Mouse (Mus musculus): Measurements from ENCODE around the gene Prx. TPM values are rescaled to one million over a fixed set of nuclear protein-coding genes. Genes with fewer than 3 reads are reported as not detected.
A peak's percentile ranks its signal among the peaks of the same experiment; 100 is the strongest.

The Prx gene
- total RNA-seq, 2 experiments from 2014 or later, result 0.43 TPM; not detected in 1

DNA sequence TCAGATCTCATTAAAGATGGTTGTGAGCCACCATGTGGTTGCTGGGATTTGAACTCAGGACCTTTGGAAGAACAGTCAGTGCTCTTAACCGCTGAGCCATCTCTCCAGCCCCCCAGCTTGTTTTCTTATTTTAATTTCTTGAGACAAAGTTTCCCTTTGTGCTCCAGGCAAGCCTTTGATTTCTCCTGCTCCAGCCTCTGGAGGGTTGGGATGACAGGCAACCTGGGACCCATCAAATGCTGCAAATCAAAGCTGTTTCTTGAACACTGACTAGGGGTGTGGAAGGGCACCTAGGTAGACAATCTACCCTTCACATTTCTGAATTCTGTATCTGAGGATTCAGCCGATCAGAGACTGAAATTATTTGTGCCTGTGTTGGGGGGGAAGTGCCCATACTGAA is 11.7 kb downstream of the Prx start:
- ATAC-seq (replicated peaks; ENCODE audit: low FRiP score, poor library complexity, severe bottlenecking), result no peak

DNA sequence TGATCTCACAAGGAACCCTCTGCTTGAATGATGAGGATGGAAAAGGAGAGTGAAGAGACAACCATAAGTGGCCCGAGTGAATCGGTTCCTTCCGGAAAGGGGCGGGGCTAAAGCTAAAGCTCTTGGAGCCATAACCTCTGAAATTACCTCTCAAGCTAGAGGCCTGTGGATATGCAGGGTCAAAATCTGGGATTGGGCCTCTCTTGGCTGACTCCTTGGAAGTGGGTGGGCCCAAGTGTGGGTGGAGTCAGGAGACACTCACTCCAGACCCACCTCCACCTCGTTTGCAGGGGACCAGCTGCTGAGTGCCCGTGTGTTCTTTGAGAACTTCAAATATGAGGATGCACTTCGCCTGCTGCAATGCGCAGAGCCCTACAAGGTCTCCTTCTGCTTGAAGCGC is 15.8 kb downstream of the Prx start:
- ATAC-seq (replicated peaks; ENCODE audit: low FRiP score, poor library complexity, severe bottlenecking), result no peak

- no peak for ATAC-seq (replicated peaks; ENCODE audit: low FRiP score, poor library complexity, severe bottlenecking)
Observed at GRCm38 (mm10) chr7:27518314-27518713, 19.2 kb downstream of the Prx start.

DNA sequence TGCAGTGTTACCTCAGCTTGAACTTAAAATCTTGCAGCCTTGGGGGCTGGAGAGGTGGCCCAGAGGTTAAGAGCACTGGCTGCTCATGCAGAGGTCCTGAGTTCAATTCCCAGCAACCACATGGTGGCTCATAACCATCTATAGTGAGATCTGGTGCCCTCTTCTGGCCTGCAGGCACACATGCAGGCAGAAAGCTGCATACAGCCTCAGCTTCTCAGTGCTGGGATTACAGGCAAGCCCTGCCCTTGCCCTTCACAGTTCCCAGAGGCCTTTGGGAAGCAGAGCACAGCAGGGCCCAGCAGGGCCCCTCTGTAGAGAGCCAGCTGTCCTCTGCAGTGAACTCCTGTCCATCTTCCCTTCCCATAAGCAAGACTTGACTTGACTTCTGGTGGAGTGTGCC is 21.0 kb downstream of the Prx start:
- ATAC-seq (replicated peaks; ENCODE audit: low FRiP score, poor library complexity, severe bottlenecking), result no peak

- no peak for ATAC-seq (replicated peaks; ENCODE audit: low FRiP score, poor library complexity, severe bottlenecking)
Observed at GRCm38 (mm10) chr7:27520599-27520998, 21.5 kb downstream of the Prx start.

GRCm38 (mm10) chr7:27522967-27523366 is 23.8 kb downstream of the Prx start, which contains the start of gene Hipk4:
TSS of gene Hipk4 (plus strand) at chr7:27523267.
- ATAC-seq (replicated peaks; ENCODE audit: low FRiP score, poor library complexity, severe bottlenecking), result no peak

GRCm38 (mm10) chr7:27523805-27524204 is 24.7 kb downstream of the Prx start:
- no peak for ATAC-seq (replicated peaks; ENCODE audit: low FRiP score, poor library complexity, severe bottlenecking)

DNA sequence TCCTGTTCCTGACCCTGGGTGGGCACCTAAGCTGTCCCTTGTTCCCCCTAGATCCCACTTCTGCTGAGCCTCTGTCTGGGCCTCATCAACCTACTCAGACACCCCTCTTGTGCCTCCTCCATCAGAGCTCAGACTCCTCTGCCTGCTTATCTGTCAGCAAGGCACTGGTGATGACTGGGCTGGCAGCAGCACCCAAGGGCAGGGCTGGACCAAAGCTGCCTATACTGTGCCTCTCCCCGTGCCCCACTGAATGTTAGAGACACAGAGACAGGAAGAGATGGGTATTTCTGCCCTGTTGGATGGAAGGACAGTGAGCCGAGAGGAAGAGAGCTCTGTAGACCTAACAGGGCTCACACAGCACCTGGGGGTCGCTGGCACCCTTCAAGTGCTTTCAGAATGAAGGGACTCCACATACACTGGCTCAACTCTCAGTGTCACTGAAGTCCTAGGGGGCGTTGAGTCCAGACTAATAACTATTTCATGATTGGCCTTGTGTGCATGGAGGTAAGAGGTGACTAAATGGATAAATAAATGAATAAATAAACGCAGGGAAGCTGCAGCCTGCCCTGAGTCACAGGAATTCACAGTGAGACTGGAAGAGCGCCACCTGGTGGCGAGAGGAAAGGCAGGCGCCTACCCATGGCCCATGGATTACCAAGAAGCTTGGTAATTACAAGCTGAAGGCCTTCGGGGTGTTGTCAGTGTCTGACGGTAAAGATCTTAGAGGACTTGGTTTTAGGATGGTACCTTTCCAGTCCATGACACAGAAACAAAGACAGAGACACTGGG is 27.1 kb downstream of the Prx start:
- peak; percentile 88 for ATAC-seq (replicated peaks; ENCODE audit: low FRiP score, poor library complexity, severe bottlenecking)

DNA sequence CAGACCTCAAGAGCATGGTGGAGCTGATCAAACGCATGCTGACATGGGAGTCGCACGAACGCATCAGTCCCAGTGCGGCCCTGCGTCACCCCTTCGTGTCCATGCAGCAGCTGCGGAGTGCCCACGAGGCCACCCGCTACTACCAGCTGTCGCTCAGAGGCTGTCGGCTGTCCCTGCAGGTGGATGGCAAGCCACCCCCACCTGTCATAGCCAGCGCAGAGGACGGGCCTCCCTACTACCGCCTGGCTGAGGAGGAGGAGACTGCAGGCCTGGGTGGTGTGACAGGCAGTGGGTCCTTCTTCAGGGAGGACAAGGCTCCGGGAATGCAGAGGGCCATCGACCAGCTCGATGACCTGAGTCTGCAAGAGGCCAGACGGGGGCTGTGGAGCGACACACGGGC is 29.9 kb downstream of the Prx start:
- ATAC-seq (replicated peaks; ENCODE audit: low FRiP score, poor library complexity, severe bottlenecking), result no peak

- no peak for ATAC-seq (replicated peaks; ENCODE audit: low FRiP score, poor library complexity, severe bottlenecking)
Observed at GRCm38 (mm10) chr7:27530937-27531336, 31.8 kb downstream of the Prx start.

- ATAC-seq (replicated peaks; ENCODE audit: low FRiP score, poor library complexity, severe bottlenecking), result no peak
Observed at GRCm38 (mm10) chr7:27531707-27532106, 32.6 kb downstream of the Prx start.

DNA sequence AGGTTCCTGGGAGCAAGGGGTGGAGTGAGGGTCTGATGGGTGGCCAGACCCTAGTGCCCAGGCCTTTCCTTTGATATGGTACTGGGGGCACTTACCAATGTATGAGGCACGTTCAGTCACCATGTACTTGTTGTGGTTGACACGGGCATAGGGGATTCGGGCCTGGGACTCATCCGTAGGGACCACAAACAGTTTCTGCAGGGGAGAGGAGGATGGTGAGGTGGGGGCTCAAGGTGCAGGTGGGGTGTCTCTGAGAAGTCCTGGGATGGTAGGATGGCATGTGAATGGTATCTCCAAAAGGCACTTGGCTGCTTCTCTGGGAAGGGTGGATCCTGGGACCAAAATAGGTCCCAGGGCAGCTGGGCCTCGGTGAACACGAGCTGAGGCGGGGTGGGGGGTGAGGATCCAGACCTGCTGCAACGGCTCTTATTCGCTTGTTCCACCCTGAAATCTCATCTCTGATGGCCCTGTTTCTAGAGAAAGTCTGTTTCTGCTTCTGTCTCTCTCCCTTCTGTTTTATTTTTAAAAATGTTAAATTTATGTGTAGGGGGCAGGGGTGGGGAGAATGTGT is 33.4 kb downstream of the Prx start:
- no peak for ATAC-seq (replicated peaks; ENCODE audit: low FRiP score, poor library complexity, severe bottlenecking)

GRCm38 (mm10) chr7:27535386-27535785 is 36.3 kb downstream of the Prx start:
- peak; percentile 72 for ATAC-seq (replicated peaks; ENCODE audit: low FRiP score, poor library complexity, severe bottlenecking)

- no peak for ATAC-seq (replicated peaks; ENCODE audit: low FRiP score, poor library complexity, severe bottlenecking)
Observed at GRCm38 (mm10) chr7:27536618-27537017, 37.5 kb downstream of the Prx start.

DNA sequence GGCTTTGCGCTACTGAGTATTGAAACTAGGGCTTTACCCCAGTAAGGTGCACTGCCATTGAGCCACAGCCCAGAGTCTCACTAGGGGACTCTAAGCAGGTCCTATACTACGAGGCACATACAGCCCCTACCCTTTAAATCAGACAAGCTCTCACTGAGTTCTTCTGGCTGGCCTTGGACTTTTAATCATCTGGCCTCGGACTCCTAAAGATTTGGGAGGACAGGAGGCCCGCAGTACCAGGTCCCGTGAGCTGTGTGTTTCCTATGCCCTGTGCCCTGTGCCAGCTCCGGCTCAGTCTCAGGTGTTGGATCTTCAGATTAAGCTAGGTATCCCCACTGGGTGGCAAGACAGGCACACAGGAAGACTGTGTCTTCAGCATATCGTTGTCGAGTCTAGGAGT is 38.9 kb downstream of the Prx start:
- no peak for ATAC-seq (replicated peaks; ENCODE audit: low FRiP score, poor library complexity, severe bottlenecking)

- no peak for ATAC-seq (replicated peaks; ENCODE audit: low FRiP score, poor library complexity, severe bottlenecking)
Observed at GRCm38 (mm10) chr7:27538797-27539196, 39.7 kb downstream of the Prx start.

GRCm38 (mm10) chr7:27540521-27540920 is 41.4 kb downstream of the Prx start:
- peak; percentile 78 for ATAC-seq (replicated peaks; ENCODE audit: low FRiP score, poor library complexity, severe bottlenecking)

- 0 out of 2 replicates have a peak, but pooled peaks have one; percentile 0 for ATAC-seq (replicated peaks; ENCODE audit: low FRiP score, poor library complexity, severe bottlenecking)
Observed at GRCm38 (mm10) chr7:27540935-27541334, 41.8 kb downstream of the Prx start.

DNA sequence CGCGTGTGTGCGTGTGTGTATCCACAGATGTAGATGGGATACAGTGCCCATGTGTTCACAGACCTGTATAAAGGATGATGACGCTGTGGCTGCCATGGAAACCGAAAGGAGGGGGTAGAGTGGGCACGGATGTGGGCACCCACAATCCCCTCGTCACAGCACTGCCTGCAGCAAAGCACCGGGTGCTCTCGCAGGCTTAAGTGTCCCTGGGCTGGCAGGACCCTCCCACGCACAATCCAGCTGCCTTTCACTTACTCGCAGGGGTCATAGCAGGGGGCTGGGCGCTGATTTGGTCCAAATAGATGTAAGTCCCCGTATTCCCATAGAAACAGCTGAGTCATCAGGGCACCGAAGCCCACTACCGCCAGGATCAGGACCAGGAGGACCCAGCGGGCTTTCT is 42.3 kb downstream of the Prx start:
- ATAC-seq (replicated peaks; ENCODE audit: low FRiP score, poor library complexity, severe bottlenecking), result peak; percentile 12

DNA sequence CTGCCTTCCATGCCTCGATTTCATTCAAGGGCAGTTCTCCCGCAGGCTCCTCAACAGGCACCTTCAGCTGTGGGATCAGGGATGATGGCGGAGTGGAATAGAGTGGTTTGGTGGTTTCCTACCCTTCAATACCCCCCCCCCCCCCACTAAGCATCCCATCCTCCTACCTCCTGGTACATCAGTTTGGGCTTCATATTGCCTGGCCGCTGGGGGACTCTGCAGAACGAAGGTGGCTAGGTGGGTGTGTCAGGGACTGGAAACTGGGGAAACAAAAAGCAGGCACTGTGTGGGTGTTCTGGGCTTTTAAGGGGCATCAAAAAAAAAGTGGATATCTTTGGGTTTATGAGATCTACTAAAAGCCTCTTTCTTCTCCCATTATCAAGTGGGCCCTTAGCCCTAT is 42.8 kb downstream of the Prx start:
- ATAC-seq (replicated peaks; ENCODE audit: low FRiP score, poor library complexity, severe bottlenecking), result no peak

DNA sequence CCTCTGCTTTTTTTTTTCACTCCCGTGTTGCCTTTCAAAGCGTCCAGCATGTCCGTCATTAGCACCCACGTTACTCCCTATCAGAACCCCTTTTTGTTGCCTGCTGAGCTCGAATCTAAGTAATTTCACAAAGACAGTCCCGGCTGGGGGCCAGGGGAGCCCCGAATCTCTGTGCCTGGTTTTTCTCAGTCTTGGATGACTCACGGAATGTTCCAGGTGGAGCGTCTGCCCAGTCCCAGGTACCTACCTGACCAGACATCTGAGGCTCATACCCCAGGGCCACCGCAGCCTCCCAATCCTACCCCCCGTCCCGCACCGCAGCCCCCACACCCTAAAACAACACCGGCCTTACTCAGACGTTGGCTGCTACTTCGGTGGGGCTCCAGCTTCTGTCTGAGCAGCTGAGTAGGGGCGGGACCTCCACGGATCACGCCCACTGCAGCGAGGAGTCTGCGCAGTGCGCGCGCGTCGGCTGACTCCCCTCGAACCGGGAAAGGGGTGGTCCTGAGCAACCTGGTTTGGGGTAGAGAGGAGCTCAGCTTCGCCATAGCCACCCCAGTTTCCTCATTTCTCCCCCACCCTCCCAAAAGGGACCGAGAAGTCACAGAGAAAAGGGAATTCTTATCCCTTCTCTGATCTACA is 43.4 kb downstream of the Prx start:
- peak; percentile 78 for ATAC-seq (replicated peaks; ENCODE audit: low FRiP score, poor library complexity, severe bottlenecking)

Data from erythroblast, adult 5-6 weeks (primary cell).